Mouse (Mus musculus) midbrain, embryonic 14.5 days (tissue): ENCODE results near the gene Gpx8. TPM values are rescaled to one million over a fixed set of nuclear protein-coding genes. Genes with fewer than 3 reads are reported as not detected.

Experiments
- ATAC-seq: fragments of 200-750 bp; cut with Nextera tagmentation; 2 replicates; pipeline ENCODE4 v1.8.0; 2017; ENCODE audit warnings: moderate number of reproducible peaks, moderate library complexity; ENCODE audit not compliant: low FRiP score, low TSS enrichment
- DNase-seq: peaks from one replicate; pipeline ENCODE4 v3.0.0-alpha.2; 2015
- H3K27ac ChIP-seq: fragments of 300-500 bp; sonication (generic); replicated peaks from 2 replicates; pipeline ENCODE4 v1.5.1; 2014; ENCODE audit warnings: mild to moderate bottlenecking, low read depth, low read length, moderate library complexity
- H3K27me3 ChIP-seq: fragments of 300-500 bp; sonication (generic); 2 replicates; pipeline ENCODE4 v1.6.1; 2014; ENCODE audit warnings: low read length, control low read depth, mixed read lengths; ENCODE audit not compliant: control insufficient read depth, insufficient read depth
- H3K36me3 ChIP-seq: fragments of 300-500 bp; sonication (generic); 2 replicates; pipeline ENCODE4 v1.6.1; 2014; ENCODE audit warnings: low read length, control low read depth; ENCODE audit not compliant: control insufficient read depth, insufficient read depth
- H3K4me1 ChIP-seq: fragments of 300-500 bp; sonication (generic); 2 replicates; pipeline ENCODE4 v1.6.1; 2014; ENCODE audit warnings: mild to moderate bottlenecking, antibody characterized with exemption, low read length, control low read depth; ENCODE audit not compliant: control insufficient read depth, insufficient read depth
- H3K4me2 ChIP-seq: fragments of 300-500 bp; sonication (generic); 2 replicates; pipeline ENCODE4 v1.6.1; 2014; ENCODE audit warnings: mild to moderate bottlenecking, low read length, moderate library complexity
- H3K4me3 ChIP-seq: fragments of 300-500 bp; sonication (generic); replicated peaks from 2 replicates; pipeline ENCODE4 v1.5.1; 2014; ENCODE audit warnings: low read depth, low read length
- H3K9ac ChIP-seq: fragments of 300-500 bp; sonication (generic); replicated peaks from 2 replicates; pipeline ENCODE4 v1.6.1; 2014; ENCODE audit warnings: mild to moderate bottlenecking, low read length, moderate library complexity
- H3K9me3 ChIP-seq: fragments of 300-500 bp; sonication (generic); 2 replicates; pipeline ENCODE4 v1.6.1; 2016; ENCODE audit warnings: low read length, control low read depth, mixed read lengths; ENCODE audit not compliant: control insufficient read depth
- WGBS: fragments of 180-500 bp; shearing (Covaris S2); extraction: QIAGEN DNeasy Blood & Tissue Kit; methylation state at CpG from one replicate; pipeline ENCODE4 v1.1.7; 2014; 5-methylcytosine and 5-hydroxymethylcytosine counted together
- polyA plus RNA-seq: library from polyadenylated mRNA; unstranded; fragments of >200 nt; fragmentation: Nextera tagmentation; extraction: Ambion mirVana; gene quantifications from 2 replicates; pipeline ENCODE4 v1.2.1, GENCODE M21; 2014

Gene Gpx8
- 35.3 and 53.0 TPM in 2 replicates for polyA plus RNA-seq

- Histone ChIP-seq H3K36me3 (no peaks in the 10 kb centered on the region), H3K9ac (peak within 1 kb of the TSS; percentile 35; the same call in 1 of the 2 replicates), H3K4me3 (peak within 1 kb of the TSS; percentile 46), H3K9me3 (no peaks in the 10 kb centered on the region), H3K4me1 (peaks cover 2% of the 10 kb centered on the region; the same call in 1 of the 2 replicates), H3K27me3 (no peaks in the 10 kb centered on the region), H3K27ac (no peak within 1 kb of the TSS), H3K4me2 (peak within 1 kb of the TSS; percentile 74)
- ATAC-seq (peak; percentile 74; the same call in 1 of the 2 replicates), DNase-seq (peak; percentile 86)
- WGBS = 5% methylated on average over 21 of the region's 21 CpGs
Measured at GRCm38 (mm10) chr13:113046211-113046883, at the start of gene Gpx8. Gene Gpx8 (minus strand): TSS chr13:113046410.

- no peak for ATAC-seq
- Histone ChIP-seq H3K4me2 (no peak overlapping the region), H3K4me3 (no peak overlapping the region), H3K9me3 (no peaks in the 10 kb centered on the region), H3K36me3 (no peaks in the 10 kb centered on the region), H3K27ac (no peak overlapping the region), H3K4me1 (no peaks in the 10 kb centered on the region), H3K27me3 (no peaks in the 10 kb centered on the region), H3K9ac (no peak overlapping the region)
- 58% methylated on average over 1 of the region's 1 CpGs for WGBS
- no peak for DNase-seq
Measured at GRCm38 (mm10) chr13:113094618-113095017, 48.4 kb upstream of the Gpx8 start.

GRCm38 (mm10) chr13:113090489-113090888 is 44.3 kb upstream of the Gpx8 start:
- Histone ChIP-seq H3K27ac (no peak overlapping the region), H3K4me1 (no peaks in the 10 kb centered on the region), H3K36me3 (no peaks in the 10 kb centered on the region), H3K9me3 (no peaks in the 10 kb centered on the region), H3K9ac (no peak overlapping the region), H3K27me3 (no peaks in the 10 kb centered on the region), H3K4me2 (no peak overlapping the region), H3K4me3 (no peak overlapping the region)
- WGBS = 92% methylated on average over 8 of the region's 8 CpGs
- ATAC-seq = no peak
- no peak for DNase-seq

GRCm38 (mm10) chr13:113087226-113088017 is 41.2 kb upstream of the Gpx8 start:
- no peak for ATAC-seq
- no peaks in the 10 kb centered on the region for H3K36me3 ChIP-seq
- WGBS = 88% methylated on average over 13 of the region's 13 CpGs
- no peak overlapping the region for H3K9ac ChIP-seq
- H3K27ac ChIP-seq = no peak overlapping the region
- no peak overlapping the region for H3K4me3 ChIP-seq
- no peak for DNase-seq
- no peaks in the 10 kb centered on the region for H3K4me1 ChIP-seq
- H3K27me3 ChIP-seq = no peaks in the 10 kb centered on the region
- H3K4me2 ChIP-seq = no peak overlapping the region
- no peaks in the 10 kb centered on the region for H3K9me3 ChIP-seq

GRCm38 (mm10) chr13:113084732-113085131 is 38.5 kb upstream of the Gpx8 start:
- Histone ChIP-seq H3K4me2 (no peak overlapping the region), H3K36me3 (no peaks in the 10 kb centered on the region), H3K9me3 (no peaks in the 10 kb centered on the region), H3K4me1 (no peaks in the 10 kb centered on the region), H3K27me3 (no peaks in the 10 kb centered on the region), H3K9ac (no peak overlapping the region), H3K27ac (no peak overlapping the region), H3K4me3 (no peak overlapping the region)
- ATAC-seq = no peak
- DNase-seq = no peak
- WGBS = 93% methylated on average over 5 of the region's 5 CpGs

- no peak for DNase-seq
- no peak overlapping the region for H3K9ac ChIP-seq
- WGBS = 6% methylated on average over 1 of the region's 1 CpGs
- H3K27me3 ChIP-seq = no peaks in the 10 kb centered on the region
- no peaks in the 10 kb centered on the region for H3K9me3 ChIP-seq
- no peak for ATAC-seq
- H3K36me3 ChIP-seq = no peaks in the 10 kb centered on the region
- no peak overlapping the region for H3K27ac ChIP-seq
- H3K4me2 ChIP-seq = no peak overlapping the region
- H3K4me3 ChIP-seq = no peak overlapping the region
- H3K4me1 ChIP-seq = 0 out of 2 replicates have a peak, but pooled peaks cover 4% of the 10 kb centered on the region
Measured at GRCm38 (mm10) chr13:113082101-113082500, 35.9 kb upstream of the Gpx8 start.

- ATAC-seq (peak; percentile 50; the same call in 1 of the 2 replicates), DNase-seq (peak; percentile 68)
- Histone ChIP-seq H3K4me2 (0 out of 2 replicates have a peak overlapping the region, but pooled peaks have one; percentile 4), H3K9me3 (no peaks in the 10 kb centered on the region), H3K4me3 (no peak overlapping the region), H3K9ac (no peak overlapping the region), H3K27me3 (no peaks in the 10 kb centered on the region), H3K4me1 (0 out of 2 replicates have a peak, but pooled peaks cover 4% of the 10 kb centered on the region), H3K36me3 (no peaks in the 10 kb centered on the region), H3K27ac (no peak overlapping the region)
- 13% methylated on average over 9 of the region's 9 CpGs for WGBS
Measured at GRCm38 (mm10) chr13:113079021-113079420, 32.8 kb upstream of the Gpx8 start.

GRCm38 (mm10) chr13:113064542-113064941 is 18.3 kb upstream of the Gpx8 start:
- no peaks in the 10 kb centered on the region for H3K4me1 ChIP-seq
- WGBS = 90% methylated on average over 9 of the region's 9 CpGs
- no peak overlapping the region for H3K4me2 ChIP-seq
- no peaks in the 10 kb centered on the region for H3K36me3 ChIP-seq
- no peaks in the 10 kb centered on the region for H3K9me3 ChIP-seq
- no peak overlapping the region for H3K9ac ChIP-seq
- ATAC-seq (no peak), DNase-seq (no peak)
- H3K27me3 ChIP-seq = no peaks in the 10 kb centered on the region
- no peak overlapping the region for H3K4me3 ChIP-seq
- no peak overlapping the region for H3K27ac ChIP-seq
